Mouse (Mus musculus): ENCODE measurements around the gene Sdad1.

The Sdad1 gene

GRCm38 (mm10) chr5:92239333-92240232, 70.7 kb downstream of the Sdad1 start:
- in situ Hi-C loops (cut with MboI) = no loop called here

DNA sequence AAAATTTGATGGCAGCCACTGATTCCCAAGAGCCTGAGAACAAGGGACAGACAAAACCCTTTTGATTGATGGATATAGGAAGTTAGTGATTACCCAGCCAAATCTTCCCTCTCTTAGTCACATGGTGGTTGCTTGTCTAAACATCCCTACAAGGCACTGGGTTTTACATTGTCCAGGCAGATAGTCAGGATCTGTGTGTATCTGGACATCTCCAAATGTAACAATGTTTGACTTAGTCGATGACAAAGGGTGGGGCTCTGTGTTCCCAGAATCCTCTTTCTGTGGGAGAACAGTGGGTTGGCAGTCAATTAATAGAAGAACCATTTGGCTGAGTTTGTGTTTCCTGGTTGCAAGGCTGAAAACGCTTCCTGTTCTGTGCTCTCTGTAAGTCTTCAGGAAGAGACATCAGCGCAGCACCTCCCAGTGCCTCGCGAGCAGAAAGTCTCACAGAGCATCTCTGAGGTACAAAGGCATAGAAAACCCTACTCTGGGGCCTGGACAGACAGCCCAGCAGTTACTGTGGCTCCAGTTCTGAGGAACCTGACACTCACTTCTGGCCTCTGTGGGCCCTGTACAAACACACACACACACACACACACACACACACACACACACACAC, 75.2 kb downstream of the Sdad1 start:
- in situ Hi-C loops (cut with MboI) = no loop called here

Measured in mature B cell (primary cell).